Mouse (Mus musculus): ENCODE data around the gene Il34. TPM values are rescaled to one million over a fixed set of nuclear protein-coding genes. Genes with fewer than 3 reads are reported as not detected.

Gene Il34
- polyA plus RNA-seq, 1 experiment from 2014 or later: 0.24 TPM

- H3K27me3 ChIP-seq (ENCODE audit: poor library complexity, severe bottlenecking): no peaks in the 10 kb centered on the region
- H3K4me3 ChIP-seq: no peak overlapping the region
- 88% methylated on average over 3 of the region's 3 CpGs for WGBS
- H3K9me3 ChIP-seq: no peaks in the 10 kb centered on the region
- no peak overlapping the region for H3K27ac ChIP-seq
- H3K4me1 ChIP-seq: no peaks in the 10 kb centered on the region
- DNase-seq (ENCODE audit: extremely low spot score, low spot score): no peak
- peaks cover 100% of the 10 kb centered on the region for H3K36me3 ChIP-seq (replicated peaks)
Observed at GRCm38 (mm10) chr8:110821960-110822359, 16.2 kb upstream of the Il34 start.

- Histone ChIP-seq H3K27ac (no peak overlapping the region), H3K36me3 (replicated peaks) (peaks cover 100% of the 10 kb centered on the region), H3K4me3 (no peak overlapping the region), H3K4me1 (no peaks in the 10 kb centered on the region), H3K9me3 (no peaks in the 10 kb centered on the region), H3K27me3 (ENCODE audit: poor library complexity, severe bottlenecking) (no peaks in the 10 kb centered on the region)
- DNase-seq (ENCODE audit: extremely low spot score, low spot score): no peak
- WGBS: 92% methylated on average over 2 of the region's 2 CpGs
Observed at GRCm38 (mm10) chr8:110820257-110820656, 14.5 kb upstream of the Il34 start.

- Histone ChIP-seq H3K4me1 (no peaks in the 10 kb centered on the region), H3K27ac (no peak overlapping the region), H3K27me3 (ENCODE audit: poor library complexity, severe bottlenecking) (no peaks in the 10 kb centered on the region), H3K4me3 (no peak overlapping the region), H3K9me3 (no peaks in the 10 kb centered on the region), H3K36me3 (replicated peaks) (peaks cover 100% of the 10 kb centered on the region)
- no peak for DNase-seq (ENCODE audit: extremely low spot score, low spot score)
- 94% methylated on average over 3 of the region's 3 CpGs for WGBS
Observed at GRCm38 (mm10) chr8:110818593-110818992, 12.9 kb upstream of the Il34 start.

- WGBS: 91% methylated on average over 1 of the region's 1 CpGs
- DNase-seq (ENCODE audit: extremely low spot score, low spot score): no peak
- H3K36me3 ChIP-seq (replicated peaks): peaks cover 100% of the 10 kb centered on the region
- H3K27ac ChIP-seq: no peak overlapping the region
- no peaks in the 10 kb centered on the region for H3K4me1 ChIP-seq
- H3K9me3 ChIP-seq: no peaks in the 10 kb centered on the region
- no peak overlapping the region for H3K4me3 ChIP-seq
- no peaks in the 10 kb centered on the region for H3K27me3 ChIP-seq (ENCODE audit: poor library complexity, severe bottlenecking)
Observed at GRCm38 (mm10) chr8:110816990-110817389, 11.3 kb upstream of the Il34 start.

GRCm38 (mm10) chr8:110815308-110815707, 9.6 kb upstream of the Il34 start:
- H3K9me3 ChIP-seq: no peaks in the 10 kb centered on the region
- DNase-seq (ENCODE audit: extremely low spot score, low spot score): no peak
- H3K4me3 ChIP-seq: no peak overlapping the region
- H3K36me3 ChIP-seq (replicated peaks): peaks cover 100% of the 10 kb centered on the region
- no peaks in the 10 kb centered on the region for H3K27me3 ChIP-seq (ENCODE audit: poor library complexity, severe bottlenecking)
- no peaks in the 10 kb centered on the region for H3K4me1 ChIP-seq
- WGBS: 80% methylated on average over 3 of the region's 3 CpGs
- no peak overlapping the region for H3K27ac ChIP-seq

GRCm38 (mm10) chr8:110813081-110813812, 7.5 kb upstream of the Il34 start:
- Histone ChIP-seq H3K36me3 (replicated peaks) (peaks cover 99% of the 10 kb centered on the region), H3K27ac (no peak overlapping the region), H3K4me1 (no peaks in the 10 kb centered on the region), H3K4me3 (no peak overlapping the region), H3K27me3 (ENCODE audit: poor library complexity, severe bottlenecking) (no peaks in the 10 kb centered on the region), H3K9me3 (no peaks in the 10 kb centered on the region)
- no peak for DNase-seq (ENCODE audit: extremely low spot score, low spot score)
- WGBS: 91% methylated on average over 7 of the region's 7 CpGs

GRCm38 (mm10) chr8:110812349-110813080, 6.8 kb upstream of the Il34 start:
- H3K36me3 ChIP-seq (replicated peaks): peaks cover 92% of the 10 kb centered on the region
- no peak for DNase-seq (ENCODE audit: extremely low spot score, low spot score)
- WGBS: 97% methylated on average over 7 of the region's 7 CpGs
- no peak overlapping the region for H3K27ac ChIP-seq
- H3K4me3 ChIP-seq: no peak overlapping the region
- no peaks in the 10 kb centered on the region for H3K27me3 ChIP-seq (ENCODE audit: poor library complexity, severe bottlenecking)
- no peaks in the 10 kb centered on the region for H3K9me3 ChIP-seq
- no peaks in the 10 kb centered on the region for H3K4me1 ChIP-seq

- Histone ChIP-seq H3K4me3 (no peak overlapping the region), H3K36me3 (replicated peaks) (peaks cover 84% of the 10 kb centered on the region), H3K9me3 (no peaks in the 10 kb centered on the region), H3K4me1 (0 out of 2 replicates have a peak, but pooled peaks cover 4% of the 10 kb centered on the region), H3K27me3 (ENCODE audit: poor library complexity, severe bottlenecking) (no peaks in the 10 kb centered on the region), H3K27ac (no peak overlapping the region)
- WGBS: 92% methylated on average over 7 of the region's 7 CpGs
- no peak for DNase-seq (ENCODE audit: extremely low spot score, low spot score)
Observed at GRCm38 (mm10) chr8:110811793-110812192, 6.1 kb upstream of the Il34 start.

- Histone ChIP-seq H3K27ac (no peak overlapping the region), H3K4me1 (0 out of 2 replicates have a peak, but pooled peaks cover 5% of the 10 kb centered on the region), H3K27me3 (ENCODE audit: poor library complexity, severe bottlenecking) (no peaks in the 10 kb centered on the region), H3K36me3 (replicated peaks) (peaks cover 78% of the 10 kb centered on the region), H3K4me3 (no peak overlapping the region), H3K9me3 (no peaks in the 10 kb centered on the region)
- DNase-seq (ENCODE audit: extremely low spot score, low spot score): no peak
- WGBS: 97% methylated on average over 3 of the region's 3 CpGs
Observed at GRCm38 (mm10) chr8:110811116-110811515, 5.4 kb upstream of the Il34 start.

- DNase-seq (ENCODE audit: extremely low spot score, low spot score): no peak
- Histone ChIP-seq H3K4me1 (0 out of 2 replicates have a peak, but pooled peaks cover 7% of the 10 kb centered on the region), H3K9me3 (no peaks in the 10 kb centered on the region), H3K4me3 (no peak overlapping the region), H3K36me3 (replicated peaks) (peaks cover 72% of the 10 kb centered on the region), H3K27ac (no peak overlapping the region), H3K27me3 (ENCODE audit: poor library complexity, severe bottlenecking) (no peaks in the 10 kb centered on the region)
- WGBS: 92% methylated on average over 7 of the region's 7 CpGs
Observed at GRCm38 (mm10) chr8:110810481-110811065, 4.8 kb upstream of the Il34 start.

GRCm38 (mm10) chr8:110809831-110810230, 4.1 kb upstream of the Il34 start:
- H3K9me3 ChIP-seq: no peaks in the 10 kb centered on the region
- 71% methylated on average over 2 of the region's 2 CpGs for WGBS
- no peak overlapping the region for H3K4me3 ChIP-seq

GRCm38 (mm10) chr8:110808495-110809472, 3.1 kb upstream of the Il34 start:
- no peak for DNase-seq (ENCODE audit: extremely low spot score, low spot score)
- 72% methylated on average over 13 of the region's 13 CpGs for WGBS

More at GRCm38 (mm10) chr8:110809831-110810230, 4.1 kb upstream of the Il34 start:
- 0 out of 2 replicates have a peak, but pooled peaks cover 8% of the 10 kb centered on the region for H3K4me1 ChIP-seq
- no peaks in the 10 kb centered on the region for H3K27me3 ChIP-seq (ENCODE audit: poor library complexity, severe bottlenecking)
- peaks cover 65% of the 10 kb centered on the region for H3K36me3 ChIP-seq (replicated peaks)
- H3K27ac ChIP-seq: no peak overlapping the region
- no peak for DNase-seq (ENCODE audit: extremely low spot score, low spot score)

More at GRCm38 (mm10) chr8:110808495-110809472, 3.1 kb upstream of the Il34 start:
- no peaks in the 10 kb centered on the region for H3K27me3 ChIP-seq (ENCODE audit: poor library complexity, severe bottlenecking)
- H3K4me3 ChIP-seq: no peak overlapping the region
- H3K9me3 ChIP-seq: no peaks in the 10 kb centered on the region
- H3K4me1 ChIP-seq: 0 out of 2 replicates have a peak, but pooled peaks cover 8% of the 10 kb centered on the region
- no peak overlapping the region for H3K27ac ChIP-seq
- peaks cover 54% of the 10 kb centered on the region for H3K36me3 ChIP-seq (replicated peaks)
